Mouse (Mus musculus) heart, adult 2 months (tissue): ENCODE data around the gene Vgf.

Experiments
- CTCF ChIP-seq: fragments of 200-600 bp; IDR thresholded peaks from 2 replicates; pipeline ENCODE4 v1.8.1; 2022; ENCODE audit warnings: antibody characterized with exemption, mild to moderate bottlenecking, moderate library complexity
- EP300 ChIP-seq: fragments of 200-500 bp; IDR thresholded peaks from 2 replicates; pipeline ENCODE4 v1.6.1; 2011; ENCODE audit warnings: low read depth, low read length, control low read depth; ENCODE audit not compliant: insufficient read depth
- POLR2A ChIP-seq: fragments of 200-500 bp; IDR thresholded peaks from 2 replicates; pipeline ENCODE4 v1.6.1; 2011; ENCODE audit warnings: mild to moderate bottlenecking, low read depth, low read length, control low read depth; ENCODE audit not compliant: insufficient read depth

DNA sequence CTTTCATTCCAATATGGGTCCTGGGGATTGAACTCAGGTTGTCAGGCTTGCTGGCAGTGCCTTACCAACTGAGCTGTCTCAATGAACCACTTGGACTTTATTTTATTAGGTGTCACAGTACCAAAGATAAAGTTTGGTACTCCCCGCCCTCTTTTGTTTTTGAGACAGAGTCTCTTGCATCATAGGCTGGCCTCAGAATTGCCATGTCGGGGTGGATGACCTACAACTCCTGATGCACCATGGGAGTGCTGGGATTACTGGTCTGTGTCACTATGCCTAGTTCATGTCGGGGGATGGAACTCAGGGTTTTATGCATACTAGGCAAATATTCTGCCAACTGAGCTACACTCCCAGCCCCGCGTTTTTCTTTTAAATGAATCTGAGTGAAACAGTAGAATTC lies 28.7 kb downstream of the Vgf start:
- TF ChIP-seq CTCF: no peak
- TF ChIP-seq EP300: no peak
- no peak for TF ChIP-seq POLR2A
